Mouse (Mus musculus): ENCODE measurements around the gene Zfp341. TPM values are rescaled to one million over a fixed set of nuclear protein-coding genes. Genes with fewer than 3 reads are reported as not detected.

Gene Zfp341
- total RNA-seq, 2 experiments from 2014 or later: 9.4 to 10.6 TPM

DNA sequence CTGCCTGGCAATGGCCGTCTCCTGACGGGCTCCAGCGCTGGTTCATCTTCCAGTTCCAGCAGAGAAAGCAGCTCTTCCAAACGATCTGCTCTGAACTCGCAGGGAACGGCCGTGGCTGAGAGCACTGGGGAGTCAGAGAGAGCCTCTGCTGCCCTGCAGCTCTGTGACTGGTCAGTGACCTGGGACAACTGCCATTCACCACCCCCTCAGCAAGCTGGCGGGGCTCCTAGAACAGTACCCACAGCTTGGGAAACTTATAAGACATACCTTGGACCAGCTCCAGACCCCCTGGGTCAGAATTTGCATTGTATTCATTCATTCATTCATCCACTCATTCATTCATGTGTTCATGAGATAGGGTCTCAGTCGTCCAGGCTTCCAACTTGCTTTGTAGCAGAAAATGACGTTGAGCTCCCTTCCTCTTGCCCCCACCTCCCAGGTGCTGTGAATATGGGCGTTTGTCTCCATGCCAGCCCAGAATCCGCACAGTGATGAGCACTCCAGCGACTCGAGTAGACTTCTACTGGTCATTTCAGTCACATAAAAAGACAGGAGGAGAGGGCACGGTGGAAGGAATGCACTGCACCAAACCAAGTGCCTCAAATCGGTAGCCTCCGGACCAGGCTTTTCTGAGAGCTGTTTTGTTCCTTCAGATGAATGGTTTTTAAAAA, 28.0 kb upstream of the Zfp341 start:
- DNase-seq (ENCODE audit: low spot score in 2 of 2): no peak

DNA sequence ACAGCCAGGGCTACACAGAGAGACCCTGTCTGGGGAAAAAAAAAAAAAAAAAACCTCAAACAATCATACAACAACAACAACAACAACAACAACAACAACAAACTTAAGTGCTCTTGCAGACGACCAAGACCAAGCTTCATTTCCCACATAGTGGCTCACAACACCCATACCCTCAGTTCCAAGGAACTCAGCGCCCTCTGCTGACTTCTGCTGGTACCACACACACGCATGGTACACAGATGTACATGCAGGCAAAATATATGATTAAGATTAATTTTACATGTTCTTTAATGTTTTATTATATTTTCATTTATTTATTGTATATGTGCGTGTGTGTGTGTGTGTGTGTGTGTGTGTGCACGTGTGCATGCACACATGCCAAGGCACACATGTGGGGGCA, 26.7 kb upstream of the Zfp341 start:
- DNase-seq (ENCODE audit: low spot score in 2 of 2): no peak

DNA sequence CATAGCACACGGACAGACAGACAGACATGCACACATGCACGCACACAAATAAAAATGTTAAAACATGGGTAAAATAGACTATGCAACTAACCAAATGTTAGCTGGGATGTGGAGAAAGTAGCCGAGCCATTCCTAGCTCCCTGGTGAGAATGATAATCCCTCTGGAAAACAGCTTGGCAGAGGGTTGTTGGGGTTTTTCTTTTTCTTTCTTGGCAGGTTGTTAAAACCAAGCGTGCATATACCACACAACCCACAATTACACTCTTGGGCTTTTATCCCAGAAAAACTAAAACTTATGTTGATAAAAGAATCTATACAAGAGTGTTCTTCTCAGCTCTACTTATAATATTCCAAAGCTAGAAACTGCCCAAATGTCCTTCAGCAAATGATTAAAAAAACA, 24.0 kb upstream of the Zfp341 start:
- no peak for DNase-seq (ENCODE audit: low spot score in 2 of 2)

DNA sequence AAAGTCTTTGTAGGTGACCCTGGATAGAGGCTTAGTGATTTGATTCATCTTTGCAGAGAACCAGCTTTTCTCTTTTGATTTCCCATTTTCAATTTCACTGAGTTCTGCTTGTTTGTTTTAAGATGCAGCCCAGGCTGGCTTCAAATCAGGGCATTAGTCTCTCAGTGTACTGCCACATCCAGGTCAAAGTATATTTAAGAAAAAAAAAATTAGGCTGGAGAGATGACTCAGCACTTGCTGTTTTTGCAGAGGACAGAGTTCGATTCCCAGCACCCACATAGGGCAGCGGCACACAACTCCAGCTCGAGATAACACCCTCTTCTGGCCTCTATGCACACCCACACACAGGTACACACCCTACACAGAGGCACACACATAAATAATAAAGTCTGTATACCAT, 21.9 kb upstream of the Zfp341 start:
- no peak for DNase-seq (ENCODE audit: low spot score in 2 of 2)

DNA sequence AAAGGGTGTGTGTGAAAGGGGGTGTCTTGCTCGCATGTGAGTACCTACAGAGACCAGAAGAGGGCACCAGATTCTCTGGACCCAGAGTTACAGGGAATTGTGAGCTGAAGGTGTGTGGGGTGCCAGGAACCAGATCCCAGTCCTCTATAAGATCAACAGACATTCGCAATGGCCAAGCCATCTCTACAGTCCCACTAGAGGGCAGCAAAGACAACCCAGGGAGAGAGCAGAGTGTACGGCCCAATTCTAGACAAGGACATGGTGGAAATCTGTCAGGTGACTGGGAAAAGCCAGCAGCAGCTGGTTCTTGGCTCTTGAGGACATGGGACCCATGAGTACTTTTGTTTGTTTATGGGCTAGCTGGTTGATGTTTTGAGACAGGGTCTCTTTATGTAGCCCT, 20.1 kb upstream of the Zfp341 start:
- peak in 1 of 2 experiments; percentile 25 for DNase-seq (ENCODE audit: low spot score in 2 of 2)

DNA sequence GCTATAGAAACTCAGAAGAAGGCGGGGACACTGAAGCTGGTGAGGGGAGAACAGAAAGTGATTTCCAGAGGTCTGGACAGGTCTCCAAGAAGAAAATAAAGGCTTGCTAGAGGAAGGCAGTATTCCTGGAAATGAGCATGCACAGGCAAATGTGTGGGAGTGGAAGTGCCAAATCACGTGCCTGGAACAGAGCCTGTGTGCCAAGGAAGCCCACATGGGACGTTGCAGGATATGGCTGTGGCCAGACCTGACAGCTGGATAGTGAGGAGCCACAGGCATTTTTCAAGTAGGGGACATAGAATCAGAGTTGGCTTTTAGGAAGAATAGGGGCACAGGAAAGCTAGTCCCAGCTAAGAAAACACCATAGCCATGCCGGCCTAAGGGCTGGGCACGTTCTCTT, 17.3 kb upstream of the Zfp341 start:
- DNase-seq (ENCODE audit: low spot score in 2 of 2): no peak

DNA sequence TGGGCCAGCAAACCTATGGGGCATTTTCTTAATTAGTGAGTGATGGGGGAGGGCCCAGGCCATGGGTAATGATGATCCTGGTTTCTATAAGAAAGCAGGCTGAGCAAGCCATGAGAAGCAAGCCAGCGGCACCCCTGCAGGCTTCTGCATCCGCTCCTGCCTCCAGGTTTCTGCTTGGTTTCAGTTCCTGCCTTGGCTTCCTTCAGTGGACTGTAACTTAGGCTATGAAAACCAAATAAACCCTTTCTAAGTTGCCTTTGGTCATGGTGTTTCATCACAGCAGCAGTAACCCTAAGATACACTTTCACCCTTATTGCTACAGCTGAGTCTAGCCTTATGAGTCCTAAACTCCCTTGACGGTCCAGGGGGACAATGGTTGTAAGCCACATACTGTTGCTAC, 15.7 kb upstream of the Zfp341 start:
- no peak for DNase-seq (ENCODE audit: low spot score in 2 of 2)

DNA sequence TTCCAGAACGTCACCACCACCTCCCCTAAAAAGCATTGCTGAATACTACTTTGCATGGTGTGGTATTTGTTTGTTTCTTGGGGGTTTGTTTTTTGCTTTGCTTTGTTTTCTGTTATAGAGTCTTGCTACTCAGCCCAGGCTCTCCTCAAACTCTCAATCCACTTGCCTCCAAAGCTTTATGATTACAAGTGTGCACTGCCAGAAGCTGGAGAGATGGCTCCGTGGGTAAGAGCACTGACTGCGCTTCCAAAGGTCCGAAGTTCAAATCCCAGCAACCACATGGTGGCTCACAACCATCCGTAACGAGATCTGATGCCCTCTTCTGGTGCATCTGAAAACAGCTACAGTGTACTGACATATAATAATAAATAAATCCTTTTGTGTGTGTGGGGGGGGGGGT, 12.5 kb upstream of the Zfp341 start:
- DNase-seq (ENCODE audit: low spot score in 2 of 2): no peak

DNA sequence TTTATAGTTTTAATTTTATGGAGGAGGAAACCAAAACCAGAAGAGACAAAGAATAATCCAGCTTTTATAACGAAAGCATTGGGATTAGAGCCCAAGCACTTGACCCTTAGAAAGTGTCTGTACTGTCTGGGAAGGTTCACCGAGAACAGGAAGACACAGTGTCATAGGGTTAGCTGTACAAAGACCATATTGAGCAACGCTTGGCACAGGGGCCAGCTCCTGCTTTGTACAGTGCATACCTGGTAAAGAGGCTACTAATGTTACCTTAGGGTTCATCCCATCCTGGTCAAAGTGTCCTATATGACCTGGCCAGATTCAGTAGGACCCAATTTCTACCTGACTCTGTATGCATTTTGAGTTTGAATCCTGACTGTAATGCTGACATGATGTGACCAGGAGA, 11.8 kb upstream of the Zfp341 start:
- DNase-seq (ENCODE audit: low spot score in 2 of 2): no peak

DNA sequence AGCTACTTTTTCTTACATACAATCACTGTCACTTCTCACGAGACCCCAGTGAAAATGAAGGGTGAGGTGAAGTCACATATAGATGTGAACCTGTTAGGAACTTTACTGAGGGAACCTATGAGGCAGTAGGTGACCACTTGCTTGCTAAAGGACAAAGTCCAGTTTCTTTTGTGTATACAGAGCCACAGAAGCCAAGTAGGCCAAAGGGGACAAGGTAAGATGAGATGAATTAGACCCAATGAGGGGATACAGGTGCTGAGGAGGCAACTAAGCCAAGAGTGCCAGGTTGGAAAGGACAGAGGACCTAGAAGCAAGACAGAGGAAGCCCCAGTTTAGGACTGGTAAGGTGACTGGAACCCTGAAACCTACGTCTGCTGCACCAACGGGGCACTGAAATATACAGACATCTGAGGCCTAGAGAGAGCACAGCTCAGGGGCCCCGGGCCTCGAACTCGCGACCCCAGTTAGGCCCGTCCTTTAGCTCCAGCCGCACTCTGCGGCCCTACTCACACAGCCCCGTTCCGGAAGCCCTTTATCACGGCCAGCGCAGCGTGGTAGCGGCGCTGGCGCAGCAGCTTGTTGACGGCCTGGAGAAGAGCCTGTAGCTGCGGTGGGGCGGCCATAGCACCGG, 10.0 kb upstream of the Zfp341 start:
- DNase-seq (ENCODE audit: low spot score in 2 of 2): no peak

DNA sequence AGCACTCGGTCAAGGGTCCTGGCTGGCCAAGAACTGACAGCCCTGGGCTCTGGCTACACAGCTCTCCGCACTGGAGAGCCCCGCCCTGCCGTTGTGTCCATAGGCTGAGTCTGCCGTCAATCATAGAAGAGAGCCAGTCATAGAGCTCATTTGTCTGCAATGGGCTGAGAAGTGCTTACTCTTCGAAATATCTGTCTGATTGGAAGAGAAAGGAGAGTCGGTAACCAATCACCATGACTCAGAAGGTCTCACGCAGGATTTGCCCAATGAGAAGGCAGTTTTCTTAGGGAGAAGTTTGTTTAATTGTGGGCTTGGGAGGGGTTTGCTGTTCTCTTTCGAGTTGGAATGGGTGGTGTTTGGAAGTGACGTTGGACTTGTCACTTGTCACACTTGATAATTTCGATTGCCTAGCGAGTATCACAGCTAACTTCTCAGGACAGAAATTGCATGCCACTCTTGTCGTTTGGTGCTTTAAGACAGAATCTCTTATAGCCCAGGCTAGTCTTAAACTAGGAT, 9.4 kb upstream of the Zfp341 start, which contains the start of gene Pxmp4:
Gene Pxmp4, minus strand, starts transcription at position 71 of the 516 bp plus-strand sequence.
- DNase-seq (ENCODE audit: low spot score in 2 of 2): peak; percentile 97 to 100

DNA sequence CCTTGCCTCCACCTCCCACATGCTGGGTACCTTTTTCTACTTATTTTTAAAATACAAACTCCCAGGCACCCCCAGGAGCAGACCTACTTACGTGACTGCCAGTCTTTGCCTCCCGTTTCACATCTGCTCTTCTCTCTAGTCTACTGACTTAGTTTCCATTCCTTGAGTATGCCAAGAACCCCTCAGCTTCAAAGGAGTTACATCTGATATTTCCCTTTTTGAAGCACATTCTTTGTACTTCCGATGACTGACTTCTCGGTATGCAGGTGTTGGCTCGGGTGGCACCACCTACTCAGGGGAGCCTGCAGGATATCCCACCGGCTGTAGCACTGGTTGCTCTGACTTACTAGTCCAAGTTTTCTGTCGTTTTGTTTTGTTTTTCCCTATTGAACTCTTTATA, 8.9 kb upstream of the Zfp341 start:
- no peak for DNase-seq (ENCODE audit: low spot score in 2 of 2)

DNA sequence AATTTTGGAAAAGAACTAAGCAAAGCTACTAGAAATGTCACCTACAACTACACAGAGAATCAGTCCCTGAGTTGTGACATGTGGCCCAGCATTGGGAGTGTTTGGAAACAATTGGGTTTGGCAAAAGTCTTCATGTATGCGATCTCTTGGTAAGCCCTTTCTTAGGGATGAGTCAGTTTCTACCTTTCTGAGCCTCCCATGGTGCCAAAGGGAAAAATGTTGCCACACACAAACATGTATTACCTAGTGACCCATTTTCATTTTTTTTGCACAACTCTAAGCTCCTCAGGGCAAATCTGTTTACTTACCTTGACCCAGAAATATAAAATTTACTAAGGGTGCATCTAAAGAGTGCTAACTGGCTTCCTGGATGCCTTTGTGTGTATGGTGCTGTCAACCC, 6.1 kb upstream of the Zfp341 start:
- DNase-seq (ENCODE audit: low spot score in 2 of 2): no peak

DNA sequence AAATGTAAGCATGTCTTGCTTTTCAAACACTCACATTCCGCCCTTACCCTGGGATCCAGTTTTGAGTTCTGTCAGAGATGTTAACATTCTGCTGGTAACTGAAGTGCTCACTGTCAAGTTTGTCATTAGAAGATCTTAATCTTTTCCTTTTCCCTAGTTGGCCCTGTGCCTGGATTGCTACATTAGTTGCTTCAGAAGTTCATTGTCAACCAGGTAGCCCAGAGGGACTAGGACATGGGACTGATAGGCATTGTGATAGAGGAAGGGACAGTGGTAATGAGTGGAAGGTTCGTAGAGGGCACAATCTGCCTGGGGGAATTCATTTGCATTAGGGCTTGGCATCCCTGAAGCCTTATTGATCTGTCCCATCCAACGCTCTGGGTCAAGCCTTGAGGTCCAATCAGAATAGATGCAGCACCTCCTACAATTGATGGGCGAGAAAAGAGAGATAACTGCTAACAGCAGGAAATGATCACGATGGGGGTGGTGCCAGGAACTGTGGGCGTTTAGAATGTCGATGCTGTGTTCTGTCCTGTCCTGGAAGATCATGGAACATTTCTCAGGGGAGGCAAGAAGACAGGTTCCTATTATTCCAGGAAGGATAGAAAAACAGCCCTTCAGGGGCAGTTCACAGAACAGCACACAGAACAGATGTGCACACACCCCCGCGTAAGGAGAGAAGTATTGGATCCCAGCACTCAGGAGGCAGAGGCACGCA, 3.9 kb upstream of the Zfp341 start:
- no peak for DNase-seq (ENCODE audit: low spot score in 2 of 2)

DNA sequence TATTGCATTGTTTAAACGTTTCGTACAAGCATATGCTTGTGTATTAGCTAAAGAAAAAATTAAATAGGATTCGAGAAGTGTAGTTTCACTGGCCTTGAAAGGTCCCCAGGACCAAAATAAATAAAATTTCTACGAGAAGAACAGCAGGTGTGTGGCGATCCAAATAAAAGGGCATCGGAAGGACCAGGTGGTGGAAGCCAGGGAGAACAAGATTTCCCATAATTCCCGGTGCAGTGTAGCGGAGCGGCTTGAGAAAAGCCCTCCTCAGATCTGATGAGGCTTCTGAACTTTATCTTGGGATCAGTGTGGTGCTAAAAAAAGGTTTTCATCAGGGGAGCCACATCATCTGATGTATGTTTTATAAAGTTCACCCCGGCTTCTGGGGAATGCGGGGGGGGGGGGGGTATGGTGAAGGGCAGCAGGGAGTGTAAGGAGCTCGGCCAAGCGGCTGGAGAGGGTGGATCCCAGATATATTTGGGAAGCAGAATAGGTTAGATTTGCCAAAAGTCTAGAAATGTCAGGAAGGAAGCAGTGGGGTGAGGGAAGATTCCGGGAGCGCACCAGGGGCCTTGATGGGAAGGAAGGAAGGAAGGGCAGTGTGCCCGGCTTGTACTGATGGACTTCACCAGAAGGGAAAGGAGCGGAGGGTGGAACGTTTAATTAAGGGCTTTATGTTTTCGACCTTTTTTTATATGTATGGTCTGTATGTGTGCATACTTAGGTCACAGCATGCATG, 1.9 kb downstream of the Zfp341 start:
- no peak for DNase-seq (ENCODE audit: low spot score in 2 of 2)

DNA sequence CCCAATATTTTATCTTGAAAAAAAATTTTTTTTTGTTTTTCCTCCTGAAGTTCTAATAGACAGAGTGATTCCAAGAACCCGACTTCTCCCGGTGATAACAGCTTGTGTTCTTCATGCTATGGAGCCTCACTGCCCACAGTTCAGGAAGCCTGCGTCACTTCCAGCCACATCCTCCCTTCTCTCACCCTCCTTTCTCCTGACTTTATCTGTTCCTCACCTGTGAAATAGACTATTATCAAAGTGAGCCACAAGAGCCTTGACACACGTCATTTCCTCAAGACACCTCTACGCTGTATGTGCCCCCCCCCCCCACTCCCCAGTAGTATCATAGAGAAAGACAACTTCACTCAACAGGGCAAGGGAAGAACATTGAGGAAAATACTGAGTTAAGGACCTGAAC, 2.6 kb downstream of the Zfp341 start:
- no peak for DNase-seq (ENCODE audit: low spot score in 2 of 2)

DNA sequence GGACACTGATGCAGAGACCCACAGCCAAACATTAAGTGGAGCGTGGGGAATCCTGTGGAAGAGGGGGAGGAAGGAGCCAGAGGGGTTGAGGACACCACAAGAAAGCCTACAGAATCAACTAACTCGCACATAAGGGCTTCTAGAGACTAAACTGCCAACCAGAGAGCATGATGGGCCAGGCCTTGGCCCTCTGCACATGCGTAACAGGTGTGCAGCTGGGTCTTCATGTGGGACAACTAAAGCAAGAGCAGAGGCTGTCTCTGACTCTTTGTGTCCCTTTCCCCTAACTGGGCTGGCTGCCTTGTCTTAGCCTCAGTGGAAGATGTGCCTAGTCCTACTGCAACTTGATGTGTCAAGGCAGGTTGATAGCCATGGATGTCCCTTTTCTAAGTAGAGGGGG, 4.0 kb downstream of the Zfp341 start:
- DNase-seq (ENCODE audit: low spot score in 2 of 2): no peak

DNA sequence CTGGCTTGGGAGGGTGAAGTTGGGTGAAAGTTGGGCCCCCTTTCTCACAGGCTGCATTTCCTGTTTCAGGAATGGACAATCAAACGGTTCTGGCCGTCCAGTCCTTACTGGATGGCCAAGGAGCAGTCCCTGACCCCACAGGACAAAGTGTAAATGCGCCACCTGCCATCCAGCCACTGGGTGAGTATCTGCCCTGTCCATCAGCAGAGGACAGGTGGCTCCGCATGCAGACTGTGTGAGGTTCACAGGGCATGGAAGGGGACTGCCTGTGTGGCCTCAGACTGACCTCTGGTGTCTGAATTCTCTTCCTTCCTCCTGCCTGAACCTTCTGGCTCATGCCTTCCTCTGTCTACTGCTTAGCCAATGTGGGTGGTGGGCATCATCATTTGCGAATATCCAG, 8.6 kb downstream of the Zfp341 start:
- no peak for DNase-seq (ENCODE audit: low spot score in 2 of 2)

DNA sequence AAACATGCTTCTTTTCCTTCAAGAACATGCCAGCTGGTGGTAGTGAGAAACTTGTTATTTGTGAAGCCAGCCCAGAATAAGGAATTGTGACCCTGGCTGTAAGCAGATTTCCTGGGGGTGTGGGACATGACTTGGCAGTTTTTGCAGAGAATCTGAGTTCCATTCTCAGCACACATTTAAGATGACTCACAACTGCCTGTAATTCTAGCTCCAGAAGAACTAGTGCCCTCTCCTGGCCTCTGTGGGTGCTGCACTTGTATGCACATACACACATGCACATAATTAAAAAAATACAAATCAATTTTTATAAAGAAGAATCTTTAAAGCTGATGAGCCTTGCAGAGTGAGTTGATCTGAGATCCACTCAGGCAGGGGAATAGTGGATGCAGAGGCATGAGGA, 11.0 kb downstream of the Zfp341 start:
- no peak for DNase-seq (ENCODE audit: low spot score in 2 of 2)

DNA sequence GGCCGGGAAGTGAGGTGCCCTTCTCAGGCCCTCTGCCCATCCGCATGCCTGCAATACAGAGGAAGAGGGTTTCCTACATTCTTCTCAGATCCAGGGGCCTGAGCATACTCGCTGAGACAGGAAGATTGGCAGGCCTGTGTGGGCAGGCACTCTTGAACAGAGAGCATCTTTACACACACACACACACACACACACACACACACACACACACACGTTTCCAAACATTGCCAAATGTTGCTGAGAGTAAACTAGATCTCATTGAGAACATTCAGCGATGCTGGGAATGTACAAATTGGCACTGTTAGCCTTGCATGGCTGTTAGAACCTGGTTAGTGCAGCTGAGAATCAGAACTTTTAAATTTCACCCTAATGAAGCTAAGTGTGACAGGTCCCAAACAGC, 17.4 kb downstream of the Zfp341 start:
- peak; percentile 18 to 70 for DNase-seq (ENCODE audit: low spot score in 2 of 2)

DNA sequence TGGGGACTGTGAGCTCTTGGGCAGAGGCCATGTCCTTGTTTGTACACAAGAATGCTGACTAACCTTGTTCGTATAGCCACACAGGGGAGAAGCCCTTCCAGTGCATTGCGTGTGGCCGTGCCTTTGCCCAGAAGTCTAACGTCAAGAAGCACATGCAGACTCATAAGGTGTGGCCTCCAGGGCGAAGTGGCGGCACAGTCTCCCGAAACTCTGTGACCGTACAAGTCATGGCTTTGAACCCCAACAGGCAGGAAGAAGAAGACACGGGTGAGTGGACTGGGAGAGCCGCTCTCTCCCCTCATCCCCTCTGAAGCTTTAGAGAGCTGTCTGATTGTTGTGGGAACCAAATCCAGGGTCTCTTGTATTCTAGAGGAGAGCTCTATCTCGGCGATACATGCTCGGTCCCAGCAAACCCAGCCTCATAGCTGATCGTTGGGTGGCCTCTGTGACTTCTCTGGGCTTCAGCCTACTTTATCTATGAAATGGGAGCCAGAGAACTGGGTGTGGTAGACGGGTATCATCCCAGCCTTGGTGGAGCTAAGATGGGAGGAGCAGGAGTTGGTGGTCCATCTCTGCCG, 19.2 kb downstream of the Zfp341 start:
- DNase-seq (ENCODE audit: low spot score in 2 of 2): no peak

All from layer of hippocampus, adult 18-20 months (tissue).